1 mouse cellular context compared by ENCODE assay signal in the genomic region with DNA sequence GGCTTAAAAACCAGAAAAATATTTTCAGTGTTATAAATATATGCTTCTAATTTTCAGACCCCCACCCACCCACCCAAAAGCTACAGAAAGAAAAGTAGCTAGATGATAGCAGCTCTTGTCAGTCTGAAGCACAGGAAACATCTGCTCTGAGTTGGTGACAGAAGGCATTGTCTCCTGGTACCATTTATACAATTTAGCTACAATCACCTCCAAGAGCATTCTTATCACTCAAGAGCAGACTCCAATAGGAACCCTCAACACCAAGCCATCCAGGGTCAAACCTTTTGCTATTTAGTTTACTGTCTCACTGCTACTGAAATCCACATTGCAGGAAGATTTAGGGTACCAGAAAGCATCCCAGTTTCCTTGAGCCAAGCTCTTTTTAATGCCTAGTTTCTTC.
TF ChIP-seq lines count a peak whose summit lies in the region.

No protein-coding gene starts in this region.

TF ChIP-seq in MEL, 35 proteins besides CTCF, POLR2A, EP300 and RAD21 (continued from another document):
- peak; percentile 93 for TF ChIP-seq TCF12 (IDR thresholded peaks at IDR 0.05; ENCODE audit: low read depth, low read length)
- peak; percentile 55; the same call in 1 of the 2 replicates for TF ChIP-seq ETS1 (IDR thresholded peaks at IDR 0.05; ENCODE audit: low read depth, low read length)
- TF ChIP-seq SIN3A (IDR thresholded peaks at IDR 0.05; ENCODE audit: low read length): 0 out of 2 replicates have a peak, but pooled peaks have one; percentile 27
- peak; percentile 85 for TF ChIP-seq TAL1 (IDR thresholded peaks at IDR 0.05; ENCODE audit: low read length)
- TF ChIP-seq MYC (IDR thresholded peaks at IDR 0.05; ENCODE audit: low read depth, low read length): no peak
